Mouse (Mus musculus): ENCODE results near the gene Eif2b4.

DNA sequence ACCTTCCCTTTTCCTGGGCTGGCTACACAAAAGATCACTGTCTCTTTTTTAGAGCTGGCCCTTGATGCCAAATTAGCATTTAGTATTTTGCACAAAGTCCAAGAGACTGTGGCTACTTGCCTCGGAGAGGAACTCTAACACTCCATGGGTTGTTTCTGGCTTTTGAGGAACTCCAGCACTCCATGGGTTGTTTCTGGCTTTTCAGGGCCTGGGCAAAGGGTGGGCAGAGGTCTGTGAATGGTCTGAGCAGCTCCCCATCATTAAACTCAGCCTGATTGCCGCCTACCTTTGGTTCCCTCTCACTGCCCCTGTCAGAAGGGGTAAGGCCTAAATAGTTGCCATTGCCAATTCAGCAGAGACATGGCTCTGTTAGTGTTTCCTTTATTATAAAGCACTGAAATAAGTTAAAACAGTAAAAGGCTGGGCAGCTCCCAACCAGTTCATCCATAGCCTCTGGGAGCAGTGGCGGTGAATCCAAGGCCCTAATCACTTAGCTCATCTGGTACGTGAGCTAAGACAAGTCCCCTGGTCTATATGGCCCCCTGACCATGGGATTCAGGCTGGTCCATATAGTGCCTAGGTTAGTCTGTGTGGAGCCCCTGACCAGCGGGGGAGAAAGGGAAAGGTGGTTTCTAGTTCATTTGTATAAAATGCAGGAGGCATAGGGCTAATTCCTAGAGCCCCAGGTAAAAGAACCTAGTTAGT is 5.5 kb upstream of the Eif2b4 start:
- no peak for TF ChIP-seq CTCF (IDR thresholded peaks at IDR 0.05; ENCODE audit: insufficient read depth, low read length)
- no peak for TF ChIP-seq POLR2A (IDR thresholded peaks at IDR 0.05; ENCODE audit: borderline replicate concordance, extremely low read depth, low read depth, low read length)
